Mouse (Mus musculus) liver, embryonic 14.5 days (tissue): Measurements from ENCODE around the gene Spata31d1b.
"Not testable (repeated sequence)": the region's sequence is repeated elsewhere in the genome, so short reads cannot be mapped to it uniquely, and the experiment has no call there.

Source experiments
- CTCF ChIP-seq: IDR thresholded peaks from 2 replicates; pipeline ENCODE4 v1.5.1; 2016; ENCODE audit warnings: antibody characterized with exemption, low read depth, control low read depth
- EP300 ChIP-seq: IDR thresholded peaks from 2 replicates; pipeline ENCODE4 v1.6.1; 2016; ENCODE audit warnings: antibody characterized with exemption, low read depth

GRCm38 (mm10) chr13:59718857-59719440 is 6.9 kb downstream of the Spata31d1b start:
- not testable (repeated sequence) for TF ChIP-seq CTCF, EP300
